Mouse (Mus musculus): ENCODE measurements at regions not wholly inside any gene's neighbourhood (a gene's known extent, or its start where the extent isn't known, plus 50 kb on each side); places are given as distances from the start of the nearest gene placed in this dataset.

DNA sequence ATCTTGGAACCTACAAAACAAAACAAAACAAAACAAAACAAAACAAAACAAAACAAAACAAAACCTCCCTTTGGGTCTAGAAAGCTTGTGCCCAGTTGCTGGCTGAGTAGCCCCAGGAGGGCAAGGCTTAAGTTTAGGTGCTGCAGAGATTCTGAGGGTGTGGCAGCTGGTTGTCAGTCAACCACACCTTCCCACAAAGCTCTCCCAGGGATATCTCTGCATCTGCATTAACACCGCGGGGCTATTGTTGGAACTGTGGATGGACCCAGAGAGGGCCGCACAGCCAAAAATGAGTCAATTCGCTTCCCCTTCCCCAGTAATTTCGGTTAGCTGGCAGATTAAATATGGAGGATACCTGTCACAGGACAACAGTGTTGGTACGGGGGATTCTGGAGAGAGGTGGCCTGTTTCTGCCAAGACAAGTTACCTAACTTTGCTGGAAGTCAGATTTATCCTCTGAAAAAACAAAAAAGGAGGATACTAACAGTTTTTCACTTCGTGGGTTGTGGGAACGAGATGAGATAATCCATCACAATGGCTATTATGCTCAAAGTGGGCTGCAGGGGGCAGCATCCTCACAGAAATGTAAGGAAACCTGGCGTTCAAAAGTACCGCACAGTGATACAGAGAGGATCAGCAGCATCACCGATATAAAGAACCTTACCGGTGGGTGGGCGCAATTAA lies 96.7 kb downstream of the 1500009L16Rik start:
- peak; percentile 91 to 95 for DNase-seq (ENCODE audit: low spot score in 2 of 2)

DNA sequence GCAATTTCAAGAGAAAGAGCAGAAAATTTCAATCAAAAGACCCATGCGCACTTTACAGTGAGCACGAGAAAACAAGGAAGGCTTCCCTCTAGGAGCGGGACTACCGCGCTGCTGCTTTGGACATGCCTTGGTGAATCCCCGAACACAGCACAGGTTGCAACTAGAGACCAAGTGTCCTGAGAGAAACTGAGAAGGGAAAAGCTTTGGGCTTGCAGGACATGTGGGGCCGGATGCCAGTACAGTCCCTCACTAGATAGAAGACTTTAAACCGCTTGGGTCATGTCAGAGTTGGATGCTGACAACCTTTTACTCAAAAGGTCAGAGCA lies 97.2 kb downstream of the 1500009L16Rik start:
- no peak for DNase-seq (ENCODE audit: low spot score in 2 of 2)

- peak in 1 of 2 experiments; percentile 5 for DNase-seq (ENCODE audit: low spot score in 2 of 2)
These were observed 98.4 kb downstream of the 1500009L16Rik start for GRCm38 (mm10) chr10:83821089-83821488.

- no peak for DNase-seq (ENCODE audit: low spot score in 2 of 2)
These were observed 103.4 kb downstream of the 1500009L16Rik start for GRCm38 (mm10) chr10:83826105-83826504.

DNA sequence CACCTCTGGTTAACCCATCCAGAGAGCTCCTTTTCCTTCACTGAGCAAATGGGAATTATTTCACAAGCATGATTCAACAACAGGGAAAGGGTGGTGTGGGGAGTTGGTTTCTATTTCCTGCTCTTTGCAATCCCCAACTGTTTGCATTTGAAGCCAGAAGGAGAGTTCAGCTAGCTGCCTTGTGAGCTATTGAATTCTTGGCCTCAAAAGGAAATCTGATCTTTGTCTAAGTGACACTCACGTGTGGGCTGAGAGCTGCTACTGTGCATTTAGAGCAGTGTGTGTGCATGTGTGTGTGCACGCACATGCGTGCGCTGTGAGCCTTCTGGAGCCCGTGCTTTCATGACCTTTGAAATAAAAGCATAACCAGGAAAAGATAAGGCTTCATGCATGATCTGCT lies 113.7 kb downstream of the 1500009L16Rik start:
- DNase-seq (ENCODE audit: low spot score in 2 of 2), result peak in 1 of 2 experiments; percentile 27

GRCm38 (mm10) chr10:83840226-83840625 lies 117.6 kb downstream of the 1500009L16Rik start:
- DNase-seq (ENCODE audit: low spot score in 2 of 2), result no peak

- DNase-seq (ENCODE audit: low spot score in 2 of 2), result no peak
These were observed 128.2 kb downstream of the 1500009L16Rik start for GRCm38 (mm10) chr10:83850881-83851280.

GRCm38 (mm10) chr10:83852194-83852593 lies 129.5 kb downstream of the 1500009L16Rik start:
- DNase-seq (ENCODE audit: low spot score in 2 of 2), result no peak

DNA sequence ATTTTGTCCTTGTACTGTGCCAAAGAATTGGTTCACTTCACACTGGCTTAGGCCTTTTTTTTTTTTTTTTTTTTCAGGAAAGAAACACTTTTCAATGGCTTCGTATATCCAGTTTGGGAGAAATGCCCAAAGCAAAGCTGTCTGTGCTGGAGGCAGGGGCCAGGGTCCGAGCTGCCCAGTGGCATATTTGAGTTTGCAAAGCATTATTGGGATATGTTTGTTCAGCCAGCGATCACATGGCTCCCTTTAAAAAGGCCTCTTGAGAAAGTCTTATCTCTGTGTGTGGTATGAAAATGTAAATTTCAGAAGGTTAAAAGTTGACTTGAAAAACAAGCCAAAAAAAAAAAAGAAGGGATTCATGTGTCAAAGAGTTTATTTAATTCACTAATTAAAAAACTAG lies 130.1 kb downstream of the 1500009L16Rik start:
- DNase-seq (ENCODE audit: low spot score in 2 of 2), result no peak

GRCm38 (mm10) chr10:83857794-83858442 lies 135.3 kb downstream of the 1500009L16Rik start:
- DNase-seq (ENCODE audit: low spot score in 2 of 2), result no peak

- no peak for DNase-seq (ENCODE audit: low spot score in 2 of 2)
These were observed 136.0 kb downstream of the 1500009L16Rik start for GRCm38 (mm10) chr10:83858689-83859088.

DNA sequence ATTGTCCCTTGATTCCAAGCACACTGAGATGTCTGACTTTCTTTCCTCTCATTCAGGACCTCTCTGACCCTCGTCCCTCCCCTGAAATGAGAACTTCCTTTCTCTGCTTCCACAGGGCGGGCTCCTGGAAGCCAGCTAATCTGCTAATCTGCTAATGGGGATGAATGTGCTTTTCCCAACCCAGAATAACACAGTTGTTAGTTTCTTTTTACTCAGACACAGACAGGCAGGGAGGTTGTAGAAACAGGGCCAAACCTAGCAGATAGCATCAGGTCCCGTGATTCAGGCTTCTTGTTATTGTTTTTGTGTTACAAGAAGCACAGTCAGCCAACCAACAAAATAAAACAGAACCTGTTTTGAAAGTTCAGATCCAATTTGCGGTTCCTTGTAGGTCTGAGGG lies 137.0 kb downstream of the 1500009L16Rik start:
- no peak for DNase-seq (ENCODE audit: low spot score in 2 of 2)

DNA sequence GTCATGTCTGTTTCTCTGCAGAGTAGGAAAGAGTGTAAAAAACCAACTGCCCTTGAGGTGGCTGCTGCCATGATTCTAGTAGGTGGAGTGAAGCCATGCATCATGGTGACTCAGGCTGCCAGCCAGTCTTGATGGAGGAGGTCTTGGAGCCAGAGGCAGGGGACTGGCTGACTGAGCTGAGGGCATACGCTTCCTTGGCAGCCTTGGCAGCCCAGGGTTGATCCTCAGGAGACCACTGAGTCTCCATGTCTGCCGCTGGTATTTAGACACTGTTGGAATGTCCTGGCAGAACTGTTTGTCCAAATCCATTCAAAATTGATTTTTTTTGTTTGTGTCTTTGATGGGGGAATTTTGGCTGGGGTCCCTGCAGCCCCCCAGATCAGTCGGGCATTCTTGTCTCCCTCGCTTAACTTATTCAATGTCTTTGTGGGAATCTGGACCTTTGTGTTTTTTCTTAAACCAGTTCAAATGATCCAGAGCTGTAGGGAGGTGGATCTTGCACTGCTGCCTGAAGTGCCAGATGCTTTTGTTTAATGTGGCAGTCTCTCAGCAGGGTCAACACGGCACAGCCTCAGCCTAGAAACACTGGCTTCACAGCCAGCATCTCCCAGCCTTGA lies 139.0 kb downstream of the 1500009L16Rik start:
- DNase-seq (ENCODE audit: low spot score in 2 of 2), result no peak

GRCm38 (mm10) chr10:83864591-83864990 lies 141.9 kb downstream of the 1500009L16Rik start:
- DNase-seq (ENCODE audit: low spot score in 2 of 2), result no peak

GRCm38 (mm10) chr10:83865929-83866328 lies 143.3 kb downstream of the 1500009L16Rik start:
- no peak for DNase-seq (ENCODE audit: low spot score in 2 of 2)

GRCm38 (mm10) chr10:83871736-83872400 lies 149.2 kb downstream of the 1500009L16Rik start:
- no peak for DNase-seq (ENCODE audit: low spot score in 2 of 2)

GRCm38 (mm10) chr10:83878745-83879144 lies 156.1 kb downstream of the 1500009L16Rik start:
- DNase-seq (ENCODE audit: low spot score in 2 of 2), result no peak

- no peak for DNase-seq (ENCODE audit: low spot score in 2 of 2)
These were observed 159.6 kb downstream of the 1500009L16Rik start for GRCm38 (mm10) chr10:83882119-83882890.

- no peak for DNase-seq (ENCODE audit: low spot score in 2 of 2)
These were observed 160.2 kb downstream of the 1500009L16Rik start for GRCm38 (mm10) chr10:83882891-83883185.

DNA sequence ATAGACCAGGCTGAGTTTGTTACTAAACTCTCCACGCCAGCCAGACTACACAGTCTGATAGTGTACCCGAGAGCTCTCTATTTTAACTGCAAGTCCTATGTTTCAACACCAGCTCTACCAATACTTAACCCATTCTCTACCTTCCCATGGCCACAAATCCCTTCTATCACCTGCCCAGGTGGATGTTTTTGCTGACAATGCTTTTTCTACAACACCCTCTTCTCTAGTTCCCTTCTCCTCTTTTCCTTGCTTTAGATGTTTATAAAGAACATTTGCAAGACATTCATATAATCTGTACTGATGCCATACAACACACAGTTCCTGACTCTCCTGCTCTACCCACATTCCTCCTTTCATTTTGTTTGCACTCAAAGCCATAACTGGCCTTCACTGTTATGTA lies 161.9 kb downstream of the 1500009L16Rik start:
- no peak for DNase-seq (ENCODE audit: low spot score in 2 of 2)

- DNase-seq (ENCODE audit: low spot score in 2 of 2), result no peak
These were observed 165.9 kb downstream of the 1500009L16Rik start for GRCm38 (mm10) chr10:83888587-83888986.

- peak in 1 of 2 experiments; percentile 6 for DNase-seq (ENCODE audit: low spot score in 2 of 2)
These were observed 173.1 kb downstream of the 1500009L16Rik start for GRCm38 (mm10) chr10:83895741-83896150.
